Mouse (Mus musculus): ENCODE measurements around the gene Gjb3. TPM values are rescaled to one million over a fixed set of nuclear protein-coding genes. Genes with fewer than 3 reads are reported as not detected.

The Gjb3 gene
- total RNA-seq, 2 experiments from 2014 or later, result 0.35 to 1.0 TPM

GRCm38 (mm10) chr4:127337668-127338067 is 7.0 kb upstream of the Gjb3 start:
- no peak for DNase-seq (ENCODE audit: low spot score in 2 of 2)

GRCm38 (mm10) chr4:127334870-127335504 is 4.3 kb upstream of the Gjb3 start:
- no peak for DNase-seq (ENCODE audit: low spot score in 2 of 2)

- no peak for DNase-seq (ENCODE audit: low spot score in 2 of 2)
These were observed 527 bp upstream of the Gjb3 start for GRCm38 (mm10) chr4:127331171-127331570.

- no peak for DNase-seq (ENCODE audit: low spot score in 2 of 2)
These were observed 893 bp downstream of the Gjb3 start for GRCm38 (mm10) chr4:127329751-127330150.

GRCm38 (mm10) chr4:127329046-127329445 is 1.6 kb downstream of the Gjb3 start:
- no peak for DNase-seq (ENCODE audit: low spot score in 2 of 2)

GRCm38 (mm10) chr4:127328378-127328777 is 2.3 kb downstream of the Gjb3 start:
- DNase-seq (ENCODE audit: low spot score in 2 of 2), result no peak

GRCm38 (mm10) chr4:127327749-127328148 is 2.9 kb downstream of the Gjb3 start:
- DNase-seq (ENCODE audit: low spot score in 2 of 2), result no peak

GRCm38 (mm10) chr4:127327258-127327657 is 3.4 kb downstream of the Gjb3 start:
- no peak for DNase-seq (ENCODE audit: low spot score in 2 of 2)

- no peak for DNase-seq (ENCODE audit: low spot score in 2 of 2)
These were observed 5.4 kb downstream of the Gjb3 start for GRCm38 (mm10) chr4:127325276-127325675.

- peak; percentile 73 to 80 for DNase-seq (ENCODE audit: low spot score in 2 of 2)
These were observed 5.9 kb downstream of the Gjb3 start for GRCm38 (mm10) chr4:127324759-127325158.

- no peak for DNase-seq (ENCODE audit: low spot score in 2 of 2)
These were observed 6.3 kb downstream of the Gjb3 start for GRCm38 (mm10) chr4:127324296-127324695.

- no peak for DNase-seq (ENCODE audit: low spot score in 2 of 2)
These were observed 7.0 kb downstream of the Gjb3 start for GRCm38 (mm10) chr4:127323651-127324050.

GRCm38 (mm10) chr4:127319613-127320012 is 11.0 kb downstream of the Gjb3 start:
- peak; percentile 47 to 84 for DNase-seq (ENCODE audit: low spot score in 2 of 2)

GRCm38 (mm10) chr4:127317143-127317542 is 13.5 kb downstream of the Gjb3 start:
- no peak for DNase-seq (ENCODE audit: low spot score in 2 of 2)

- no peak for DNase-seq (ENCODE audit: low spot score in 2 of 2)
These were observed 14.9 kb downstream of the Gjb3 start for GRCm38 (mm10) chr4:127315753-127316152.

- DNase-seq (ENCODE audit: low spot score in 2 of 2), result no peak
These were observed 16.1 kb downstream of the Gjb3 start for GRCm38 (mm10) chr4:127314585-127314984.

GRCm38 (mm10) chr4:127313861-127314260 is 16.8 kb downstream of the Gjb3 start, which contains the start of gene Gja4:
Gja4 (minus strand) TSS chr4:127314039.
- DNase-seq (ENCODE audit: low spot score in 2 of 2), result peak; percentile 54 to 55

GRCm38 (mm10) chr4:127312349-127312748 is 18.3 kb downstream of the Gjb3 start:
- no peak for DNase-seq (ENCODE audit: low spot score in 2 of 2)

- no peak for DNase-seq (ENCODE audit: low spot score in 2 of 2)
These were observed 19.1 kb downstream of the Gjb3 start for GRCm38 (mm10) chr4:127311561-127311960.

- DNase-seq (ENCODE audit: low spot score in 2 of 2), result no peak
These were observed 23.7 kb downstream of the Gjb3 start for GRCm38 (mm10) chr4:127306915-127307314.

- no peak for DNase-seq (ENCODE audit: low spot score in 2 of 2)
These were observed 26.8 kb downstream of the Gjb3 start for GRCm38 (mm10) chr4:127303796-127304195.

GRCm38 (mm10) chr4:127300503-127300902 is 30.1 kb downstream of the Gjb3 start:
- no peak for DNase-seq (ENCODE audit: low spot score in 2 of 2)

GRCm38 (mm10) chr4:127292631-127293030 is 38.0 kb downstream of the Gjb3 start:
- DNase-seq (ENCODE audit: low spot score in 2 of 2), result no peak

All from layer of hippocampus, postnatal 14 days (tissue).